7 mouse cellular contexts compared by ENCODE assay signal in genomic region chr2:126706759-126707437, GRCm38 (mm10). TPM values are rescaled to one million over a fixed set of nuclear protein-coding genes. Genes with fewer than 3 reads are reported as not detected.
A peak's percentile ranks its signal among the peaks of the same experiment; 100 is the strongest.
DNase-seq lines count a peak whose midpoint lies in the region; ATAC-seq lines count a peak whose summit lies in the region.

Gene Usp8, plus strand, starts transcription at chr2:126707328.

- H3K27ac ChIP-seq in embryonic facial prominence, embryonic 11.5 days (replicated peaks; ENCODE audit: low read depth, low read length): 0 out of 2 replicates have a peak within 1 kb of the TSS, but pooled peaks have one; percentile 47
- H3K27ac ChIP-seq in limb, embryonic 10.5 days: peak within 1 kb of the TSS; percentile 86
- peak within 1 kb of the TSS; percentile 82 for H3K27ac ChIP-seq in midbrain, embryonic 13.5 days

- no peaks in the 10 kb centered on the region for H3K4me1 ChIP-seq in embryonic facial prominence, embryonic 11.5 days (ENCODE audit: control insufficient read depth, insufficient read depth, low read length)
- H3K4me1 ChIP-seq in limb, embryonic 10.5 days: peaks cover 10% of the 10 kb centered on the region
- peaks cover 19% of the 10 kb centered on the region for H3K4me1 ChIP-seq in midbrain, embryonic 13.5 days (replicated peaks)

- peak within 1 kb of the TSS; percentile 91 for H3K9ac ChIP-seq in embryonic facial prominence, embryonic 11.5 days (replicated peaks; ENCODE audit: low read length)
- peak within 1 kb of the TSS; percentile 88 for H3K9ac ChIP-seq in midbrain, embryonic 13.5 days (replicated peaks)

- peak within 1 kb of the TSS; percentile 89 for H3K4me3 ChIP-seq in embryonic facial prominence, embryonic 11.5 days (ENCODE audit: low read depth, low read length)
- H3K4me3 ChIP-seq in limb, embryonic 10.5 days: peak within 1 kb of the TSS; percentile 66
- peak within 1 kb of the TSS; percentile 76 for H3K4me3 ChIP-seq in midbrain, embryonic 13.5 days (replicated peaks)

- DNase-seq in adrenal gland, postnatal 14 days: peak; percentile 99
- DNase-seq in embryonic facial prominence, embryonic 11.5 days (ENCODE audit: low spot score): peak; percentile 98
- peak; percentile 96 for DNase-seq in kidney, adult 11 months
- DNase-seq in limb, embryonic 10.5 days (ENCODE audit: low spot score): peak; percentile 96
- DNase-seq in spleen, adult 12 weeks (ENCODE audit: low spot score): peak; percentile 96

- H3K27me3 ChIP-seq in embryonic facial prominence, embryonic 11.5 days (ENCODE audit: control insufficient read depth, insufficient read depth, low read length): no peaks in the 10 kb centered on the region
- H3K27me3 ChIP-seq in limb, embryonic 10.5 days (ENCODE audit: low read depth, poor library complexity, severe bottlenecking): no peaks in the 10 kb centered on the region
- peaks cover 22% of the 10 kb centered on the region for H3K27me3 ChIP-seq in midbrain, embryonic 13.5 days

- peak; percentile 99 for ATAC-seq in embryonic facial prominence, embryonic 11.5 days (replicated peaks; ENCODE audit: insufficient number of reproducible peaks, low FRiP score, low TSS enrichment, low read depth)
- peak; percentile 97 for ATAC-seq in granulocyte monocyte progenitor cell, adult 5-6 weeks (replicated peaks; ENCODE audit: poor library complexity, severe bottlenecking)
- ATAC-seq in midbrain, embryonic 13.5 days: peak; percentile 100

- WGBS in embryonic facial prominence, embryonic 11.5 days: 2% methylated on average over 47 of the region's 47 CpGs
- 2% methylated on average over 47 of the region's 47 CpGs for WGBS in limb, embryonic 10.5 days
- WGBS in midbrain, embryonic 13.5 days: 2% methylated on average over 47 of the region's 47 CpGs

- H3K4me2 ChIP-seq in embryonic facial prominence, embryonic 11.5 days (ENCODE audit: low read depth, low read length): peak within 1 kb of the TSS; percentile 48
- peak within 1 kb of the TSS; percentile 70 for H3K4me2 ChIP-seq in midbrain, embryonic 13.5 days (replicated peaks)

- H3K9me3 ChIP-seq in embryonic facial prominence, embryonic 11.5 days (replicated peaks; ENCODE audit: control insufficient read depth, low read length): no peaks in the 10 kb centered on the region
- H3K9me3 ChIP-seq in limb, embryonic 10.5 days (replicated peaks): no peaks in the 10 kb centered on the region
- no peaks in the 10 kb centered on the region for H3K9me3 ChIP-seq in midbrain, embryonic 13.5 days

- H3K36me3 ChIP-seq in embryonic facial prominence, embryonic 11.5 days (replicated peaks; ENCODE audit: control insufficient read depth, insufficient read depth, low read depth, low read length): no peaks in the 10 kb centered on the region
- peaks cover 8% of the 10 kb centered on the region; the same call in 1 of the 2 replicates for H3K36me3 ChIP-seq in limb, embryonic 10.5 days
- no peaks in the 10 kb centered on the region for H3K36me3 ChIP-seq in midbrain, embryonic 13.5 days

RNA-seq across cellular contexts. Expression of gene Usp8, which starts in this region (rescaled TPM):
- 65.5 and 69.2 TPM in 2 replicates for total RNA-seq in adrenal gland, postnatal 14 days (2021)
- 48.6 and 52.5 TPM in 2 replicates for polyA plus RNA-seq in embryonic facial prominence, embryonic 11.5 days (2014; fragmentation: Nextera tagmentation; extraction: Ambion mirVana)
- 42.4 and 49.7 TPM in 2 replicates for total RNA-seq in granulocyte monocyte progenitor cell, adult 5-6 weeks (2014; fragmentation: Nextera tagmentation)
- 52.6 and 58.2 TPM in 2 replicates for total RNA-seq in granulocyte monocyte progenitor cell, adult 5-6 weeks (2017)
- 40.5 and 43.6 TPM in 2 replicates for polyA plus RNA-seq in limb, embryonic 10.5 days (2016; fragmentation: Nextera tagmentation; extraction: Ambion mirVana)
- 28.6 and 28.7 TPM in 2 replicates for polyA plus RNA-seq in midbrain, embryonic 13.5 days (2015; fragmentation: Nextera tagmentation; extraction: Ambion mirVana)

Comparison
In these comparisons a context has a peak if more than half of its experiments do, and no peak if none do; other contexts are left out.
1. Peak in every context shown above with its lines: DNase-seq, ATAC-seq, H3K4me3 ChIP-seq and H3K27ac ChIP-seq.